Mouse (Mus musculus) liver, postnatal 0 days (tissue): ENCODE results near the gene Fchsd2.

Experiments
- CTCF ChIP-seq: sonication (generic); IDR thresholded peaks from 2 replicates; pipeline ENCODE4 v1.5.1; 2016; ENCODE audit warnings: antibody characterized with exemption, low read depth
- EP300 ChIP-seq: IDR thresholded peaks from 2 replicates; pipeline ENCODE4 v1.6.1; 2016; ENCODE audit warnings: antibody characterized with exemption, low read depth, mild to moderate bottlenecking

DNA sequence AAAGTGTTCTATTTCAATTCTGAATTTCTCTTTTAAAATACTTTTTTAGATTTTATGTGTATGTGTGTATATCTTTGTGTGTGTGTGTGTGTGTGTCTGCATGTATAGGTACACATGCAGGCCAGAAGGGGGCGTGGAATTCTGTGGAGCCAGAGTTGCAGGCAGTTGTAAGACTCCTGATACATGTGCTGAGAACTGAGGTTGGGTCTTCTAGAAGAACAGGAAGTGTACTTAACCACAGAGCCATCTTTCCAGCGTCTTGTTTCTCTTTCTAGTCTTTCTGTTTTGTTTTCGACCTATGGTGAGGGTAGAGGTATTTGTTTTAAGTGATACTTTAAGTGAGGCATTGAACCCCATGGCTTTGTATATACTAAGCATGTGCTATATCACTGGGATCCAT, 20.7 kb downstream of the Fchsd2 start:
- TF ChIP-seq EP300, result no peak
- TF ChIP-seq CTCF, result no peak
